Mouse (Mus musculus): ENCODE results near the gene D430041D05Rik. TPM values are rescaled to one million over a fixed set of nuclear protein-coding genes. Genes with fewer than 3 reads are reported as not detected.

The D430041D05Rik gene
- polyA plus RNA-seq, 1 experiment: not detected

DNA sequence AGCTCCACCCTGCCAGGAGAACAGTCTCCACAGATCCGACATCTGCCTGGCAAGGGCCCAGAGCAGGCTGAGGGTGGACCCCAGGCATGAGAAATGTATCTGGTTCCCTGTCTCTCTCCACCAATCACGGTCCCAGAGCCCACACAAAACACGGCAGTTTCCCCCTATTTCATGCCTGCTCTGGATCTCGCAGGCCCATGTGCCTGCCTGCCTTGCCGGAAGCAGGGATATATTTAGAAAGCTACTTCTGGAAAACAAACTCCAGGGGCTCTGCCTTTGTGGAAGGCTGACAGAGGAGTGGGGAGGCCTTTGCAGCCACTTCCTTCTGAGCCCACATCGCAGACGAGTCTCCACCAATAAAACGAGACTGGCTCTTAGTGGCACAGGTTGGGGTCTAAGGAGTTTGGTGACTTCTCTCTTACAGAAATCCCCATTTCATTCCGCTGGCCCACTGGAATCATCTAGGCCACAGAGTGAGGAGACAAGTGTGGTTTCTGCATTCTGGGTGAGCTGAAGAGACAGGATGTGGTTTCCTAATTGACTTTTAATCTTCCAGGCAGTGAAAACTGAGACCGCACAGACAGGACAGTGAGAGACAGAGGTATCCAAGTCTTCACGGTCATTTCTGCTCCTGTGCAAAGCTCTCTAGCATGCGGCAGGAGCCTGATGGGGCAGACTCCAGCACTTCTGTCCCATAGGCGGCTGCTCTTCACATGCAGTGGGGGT is 233.7 kb downstream of the D430041D05Rik start:
- H3K27ac ChIP-seq (ENCODE audit: insufficient read depth, low read length): peak overlapping the region; percentile 57
- TF ChIP-seq POLR2A (IDR thresholded peaks at IDR 0.05; ENCODE audit: low read depth, low read length): no peak
- TF ChIP-seq CTCF (IDR thresholded peaks at IDR 0.05; ENCODE audit: borderline replicate concordance, insufficient read depth, low read length): no peak
- no peak overlapping the region for H3K4me3 ChIP-seq (ENCODE audit: insufficient read depth, low read length)
- H3K4me1 ChIP-seq (ENCODE audit: control insufficient read depth, insufficient read depth, low read length): peaks cover 2% of the 10 kb centered on the region; the same call in 1 of the 2 replicates

DNA sequence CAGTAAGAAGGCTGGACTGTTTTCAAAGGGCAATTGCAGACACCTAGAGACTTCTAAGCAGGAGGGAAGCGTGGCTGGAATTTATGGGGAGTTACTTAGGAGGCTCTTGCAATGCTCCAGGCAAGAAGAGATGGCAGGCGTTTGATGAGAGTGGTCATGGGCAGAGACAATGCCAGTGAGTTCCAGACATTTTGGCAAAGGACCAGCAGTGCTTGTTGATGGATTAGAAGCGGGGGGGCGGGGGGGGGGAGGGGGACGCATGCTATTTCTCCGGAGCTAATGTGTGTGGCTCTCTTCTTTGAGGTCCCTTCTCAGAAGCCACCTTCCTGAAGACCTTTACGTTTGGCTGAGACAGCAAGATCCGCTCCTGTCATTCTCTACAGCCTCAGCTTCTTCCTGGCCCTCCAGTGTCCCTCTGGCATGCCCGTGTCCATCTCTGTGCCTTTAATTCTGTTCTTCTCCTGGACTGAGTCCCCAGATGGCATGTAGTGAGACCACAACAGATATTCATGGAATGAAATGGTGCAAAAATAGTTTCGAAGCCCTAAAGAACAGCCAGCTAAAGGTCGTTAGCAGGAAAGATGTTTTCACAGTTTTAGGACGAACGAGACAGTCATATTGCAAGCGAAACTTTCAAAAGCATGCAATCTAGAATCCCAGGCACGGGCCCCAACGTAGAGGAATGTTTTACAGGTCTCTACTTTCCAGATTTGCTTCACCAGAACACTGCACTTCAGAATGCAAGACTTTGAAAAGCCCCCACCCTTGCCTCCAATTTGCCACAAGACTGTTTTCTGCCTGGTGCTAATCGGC is 234.4 kb downstream of the D430041D05Rik start:
- TF ChIP-seq CTCF (IDR thresholded peaks at IDR 0.05; ENCODE audit: borderline replicate concordance, insufficient read depth, low read length) (no peak), POLR2A (IDR thresholded peaks at IDR 0.05; ENCODE audit: low read depth, low read length) (no peak)
- peaks cover 2% of the 10 kb centered on the region; the same call in 1 of the 2 replicates for H3K4me1 ChIP-seq (ENCODE audit: control insufficient read depth, insufficient read depth, low read length)
- peak overlapping the region; percentile 57 for H3K27ac ChIP-seq (ENCODE audit: insufficient read depth, low read length)
- H3K4me3 ChIP-seq (ENCODE audit: insufficient read depth, low read length): no peak overlapping the region

DNA sequence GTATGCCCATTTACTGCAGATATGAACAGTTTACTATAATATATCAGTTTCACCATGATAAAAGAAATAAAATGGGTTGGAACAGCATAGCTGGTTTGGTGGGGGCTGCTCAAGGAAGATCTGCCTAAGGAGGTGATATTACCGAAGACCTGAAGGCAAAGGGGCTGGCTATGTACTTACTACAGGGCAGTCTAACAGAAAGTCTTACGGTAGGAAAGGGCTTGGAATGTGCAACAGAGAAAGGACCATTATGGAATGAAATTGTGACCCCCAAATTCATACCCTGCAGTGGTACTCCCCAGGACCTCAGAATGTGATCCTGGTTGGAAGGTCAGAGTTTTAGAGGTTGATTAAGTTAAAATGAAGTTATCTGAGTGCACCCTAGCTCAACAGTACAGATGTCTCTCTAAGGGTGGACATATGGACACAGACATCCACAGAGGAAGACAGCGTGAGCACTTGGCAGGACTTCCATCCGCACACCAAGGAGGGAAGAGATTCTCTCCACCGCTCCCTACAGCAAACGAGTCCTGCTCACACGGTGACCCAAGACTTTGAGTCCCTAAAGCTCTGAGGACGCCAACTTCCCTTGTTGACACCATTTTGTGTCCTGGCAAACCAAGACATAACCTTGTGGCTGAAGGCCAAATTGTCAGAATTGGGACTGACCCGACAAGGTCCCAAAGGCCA is 235.2 kb downstream of the D430041D05Rik start:
- peaks cover 2% of the 10 kb centered on the region; the same call in 1 of the 2 replicates for H3K4me1 ChIP-seq (ENCODE audit: control insufficient read depth, insufficient read depth, low read length)
- TF ChIP-seq POLR2A (IDR thresholded peaks at IDR 0.05; ENCODE audit: low read depth, low read length): no peak
- no peak for TF ChIP-seq CTCF (IDR thresholded peaks at IDR 0.05; ENCODE audit: borderline replicate concordance, insufficient read depth, low read length)
- no peak overlapping the region for H3K4me3 ChIP-seq (ENCODE audit: insufficient read depth, low read length)
- no peak overlapping the region for H3K27ac ChIP-seq (ENCODE audit: insufficient read depth, low read length)

DNA sequence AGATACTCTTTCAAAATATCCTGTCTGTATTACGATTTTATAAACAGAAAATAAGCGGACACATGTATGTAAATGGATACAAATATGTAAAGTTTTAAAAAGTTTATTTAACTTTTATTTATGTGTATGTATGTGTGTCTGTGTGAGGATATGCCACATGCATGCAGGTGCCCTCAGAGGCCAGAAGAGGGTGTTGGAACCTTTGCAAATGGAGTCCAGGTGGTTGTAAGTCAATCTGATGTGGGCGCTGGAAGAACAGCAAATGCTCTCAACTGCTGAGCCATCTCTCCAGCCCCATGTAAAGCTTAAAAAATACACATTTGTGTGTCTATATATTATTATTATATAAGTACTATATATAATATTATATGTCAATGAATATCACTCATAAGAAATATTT is 237.4 kb downstream of the D430041D05Rik start:
- Histone ChIP-seq H3K4me1 (ENCODE audit: control insufficient read depth, insufficient read depth, low read length) (peaks cover 2% of the 10 kb centered on the region; the same call in 1 of the 2 replicates), H3K4me3 (ENCODE audit: insufficient read depth, low read length) (no peak overlapping the region)
- no peak for TF ChIP-seq CTCF (IDR thresholded peaks at IDR 0.05; ENCODE audit: borderline replicate concordance, insufficient read depth, low read length)
- TF ChIP-seq POLR2A (IDR thresholded peaks at IDR 0.05; ENCODE audit: low read depth, low read length): no peak

DNA sequence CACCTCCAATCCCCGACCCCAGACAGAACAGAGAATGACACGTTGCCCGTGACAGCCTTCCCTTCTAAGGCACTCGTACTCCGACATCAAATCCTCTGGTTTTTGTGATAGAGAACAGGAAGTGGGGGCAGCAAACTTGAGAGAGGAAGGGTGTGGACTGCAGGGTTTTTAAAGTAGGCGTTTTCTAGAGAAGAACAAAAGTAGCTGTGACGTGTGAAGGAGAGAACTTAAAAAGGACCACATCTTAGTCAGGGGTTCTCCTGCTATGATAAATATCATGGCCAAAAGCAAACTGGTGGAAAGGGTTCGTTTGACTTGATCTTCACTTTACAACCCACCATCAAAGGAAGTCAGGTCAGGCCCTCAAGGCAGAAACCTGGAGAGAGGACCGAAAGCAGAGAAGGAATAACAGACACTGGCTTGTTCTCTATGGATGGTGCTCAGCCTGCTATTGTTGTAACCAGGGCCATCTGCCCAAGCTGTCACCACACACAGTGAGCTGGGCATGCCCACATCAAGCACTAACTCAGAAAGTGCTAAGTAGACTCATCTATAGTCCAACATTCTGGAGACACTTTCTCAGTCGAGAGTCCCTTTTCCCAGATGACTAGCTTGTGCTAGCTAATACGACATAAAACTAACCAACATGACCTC is 238.0 kb downstream of the D430041D05Rik start:
- Histone ChIP-seq H3K4me3 (ENCODE audit: insufficient read depth, low read length) (no peak overlapping the region), H3K4me1 (ENCODE audit: control insufficient read depth, insufficient read depth, low read length) (peaks cover 2% of the 10 kb centered on the region; the same call in 1 of the 2 replicates), H3K27ac (ENCODE audit: insufficient read depth, low read length) (no peak overlapping the region)
- TF ChIP-seq CTCF (IDR thresholded peaks at IDR 0.05; ENCODE audit: borderline replicate concordance, insufficient read depth, low read length): no peak
- TF ChIP-seq POLR2A (IDR thresholded peaks at IDR 0.05; ENCODE audit: low read depth, low read length): no peak

More for the DNA sequence above, 237.4 kb downstream of the D430041D05Rik start:
- H3K27ac ChIP-seq (ENCODE audit: insufficient read depth, low read length): no peak overlapping the region

DNA sequence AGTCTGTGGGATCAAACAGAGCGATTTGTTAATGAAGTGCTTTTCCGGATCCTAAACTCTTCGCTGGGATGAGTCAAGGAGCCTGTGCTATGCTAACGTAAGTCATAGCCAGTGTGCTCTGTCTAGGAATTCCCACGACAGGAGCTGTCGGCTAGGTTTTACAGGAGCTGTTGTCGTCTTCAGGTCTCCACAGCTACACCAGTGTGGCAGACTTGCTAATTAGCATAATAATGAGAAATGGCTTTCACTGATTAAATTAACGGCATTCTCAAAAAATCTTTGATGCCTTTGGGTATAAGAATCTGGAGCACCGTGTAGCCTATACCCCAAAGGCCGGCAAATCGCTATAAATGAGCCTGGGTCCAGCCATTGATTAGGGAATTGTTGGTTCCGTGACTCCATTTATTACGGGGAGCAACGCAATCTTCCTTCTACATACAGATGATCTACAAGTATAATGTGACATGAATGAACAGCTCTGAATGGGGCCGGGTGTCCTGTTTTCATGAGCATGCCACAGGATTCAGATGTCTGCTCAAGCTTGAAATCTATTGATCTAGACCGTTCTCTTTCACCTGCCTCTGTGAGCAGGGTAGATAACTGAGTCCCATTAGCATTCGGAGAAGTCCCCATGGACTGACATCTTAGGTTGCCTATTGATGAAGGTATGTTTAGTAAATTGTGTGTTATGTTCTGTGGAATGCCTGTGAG is 242.5 kb downstream of the D430041D05Rik start:
- Histone ChIP-seq H3K4me3 (ENCODE audit: insufficient read depth, low read length) (no peak overlapping the region), H3K4me1 (ENCODE audit: control insufficient read depth, insufficient read depth, low read length) (no peaks in the 10 kb centered on the region), H3K27ac (ENCODE audit: insufficient read depth, low read length) (no peak overlapping the region)
- TF ChIP-seq POLR2A (IDR thresholded peaks at IDR 0.05; ENCODE audit: low read depth, low read length) (no peak), CTCF (IDR thresholded peaks at IDR 0.05; ENCODE audit: borderline replicate concordance, insufficient read depth, low read length) (no peak)

DNA sequence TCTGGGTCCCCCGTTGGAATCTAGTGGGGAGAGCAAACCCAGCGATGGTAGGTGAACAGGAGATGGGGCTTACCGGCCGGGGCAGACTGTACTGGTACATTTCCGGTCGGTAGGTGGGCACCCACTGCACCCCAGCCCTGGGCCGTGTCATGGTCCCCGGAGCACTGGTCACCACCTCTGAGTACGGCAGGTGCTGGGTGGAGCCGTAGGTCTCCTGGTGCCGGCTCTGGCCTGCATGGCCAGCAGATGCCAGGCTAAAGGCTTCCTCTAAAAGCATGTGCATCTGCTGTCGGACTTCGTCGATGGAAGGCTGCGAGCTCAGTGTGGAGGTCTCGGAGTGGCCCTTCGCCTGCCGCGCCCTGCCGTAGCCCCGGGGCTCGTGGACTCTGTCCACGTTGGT is 243.0 kb downstream of the D430041D05Rik start:
- TF ChIP-seq CTCF (IDR thresholded peaks at IDR 0.05; ENCODE audit: borderline replicate concordance, insufficient read depth, low read length): no peak
- no peak for TF ChIP-seq POLR2A (IDR thresholded peaks at IDR 0.05; ENCODE audit: low read depth, low read length)
- no peak overlapping the region for H3K4me3 ChIP-seq (ENCODE audit: insufficient read depth, low read length)
- H3K4me1 ChIP-seq (ENCODE audit: control insufficient read depth, insufficient read depth, low read length): no peaks in the 10 kb centered on the region
- H3K27ac ChIP-seq (ENCODE audit: insufficient read depth, low read length): no peak overlapping the region

DNA sequence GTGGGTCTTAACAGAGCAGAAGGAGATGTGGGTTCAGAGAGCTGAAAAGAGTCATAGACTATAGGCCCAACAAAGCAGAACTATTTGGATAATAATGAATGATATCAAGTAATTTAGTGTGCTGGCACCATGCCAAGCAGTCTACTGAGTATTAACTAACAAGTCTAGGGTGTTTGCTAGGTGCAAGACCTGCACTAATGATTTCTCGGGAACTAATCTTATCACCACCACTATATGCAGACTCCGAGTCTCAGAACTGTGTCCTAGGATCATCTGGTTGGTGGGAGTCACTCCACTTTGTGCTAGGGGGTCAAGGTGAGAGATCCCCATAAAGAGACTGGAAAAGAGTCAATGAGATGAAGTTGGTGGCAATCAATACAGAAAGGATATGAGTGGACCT is 245.2 kb downstream of the D430041D05Rik start:
- H3K4me3 ChIP-seq (ENCODE audit: insufficient read depth, low read length): no peak overlapping the region
- H3K4me1 ChIP-seq (ENCODE audit: control insufficient read depth, insufficient read depth, low read length): no peaks in the 10 kb centered on the region
- no peak overlapping the region for H3K27ac ChIP-seq (ENCODE audit: insufficient read depth, low read length)
- TF ChIP-seq CTCF (IDR thresholded peaks at IDR 0.05; ENCODE audit: borderline replicate concordance, insufficient read depth, low read length): no peak
- no peak for TF ChIP-seq POLR2A (IDR thresholded peaks at IDR 0.05; ENCODE audit: low read depth, low read length)
